Mouse (Mus musculus) neural tube, embryonic 15.5 days (tissue): ENCODE measurements around the gene Gtf2a2. TPM values are rescaled to one million over a fixed set of nuclear protein-coding genes. Genes with fewer than 3 reads are reported as not detected.

Experiments used
- ATAC-seq: fragments of 200-750 bp; cut with Nextera tagmentation; 2 replicates; pipeline ENCODE4 v1.8.0; 2017; ENCODE audit warnings: mild to moderate bottlenecking, moderate TSS enrichment, moderate library complexity; ENCODE audit not compliant: low FRiP score
- H3K27ac ChIP-seq: fragments of 300-500 bp; sonication (generic); replicated peaks from 2 replicates; pipeline ENCODE4 v1.5.1; 2015; ENCODE audit warnings: mild to moderate bottlenecking, inconsistent platforms
- H3K27me3 ChIP-seq: fragments of 300-500 bp; sonication (generic); replicated peaks from 2 replicates; pipeline ENCODE4 v1.6.1; 2015; ENCODE audit warnings: inconsistent platforms
- H3K36me3 ChIP-seq: fragments of 300-500 bp; sonication (generic); 2 replicates; pipeline ENCODE4 v1.6.1; 2015; ENCODE audit warnings: inconsistent platforms
- H3K4me1 ChIP-seq: fragments of 300-500 bp; sonication (generic); 2 replicates; pipeline ENCODE4 v1.6.1; 2015; ENCODE audit warnings: inconsistent platforms
- H3K4me2 ChIP-seq: fragments of 300-500 bp; sonication (generic); 2 replicates; pipeline ENCODE4 v1.6.1; 2015; ENCODE audit warnings: inconsistent platforms, mild to moderate bottlenecking, moderate library complexity
- H3K4me3 ChIP-seq: fragments of 300-500 bp; sonication (generic); replicated peaks from 2 replicates; pipeline ENCODE4 v1.5.1; 2015; ENCODE audit warnings: mild to moderate bottlenecking, inconsistent platforms
- H3K9ac ChIP-seq: fragments of 300-500 bp; sonication (generic); replicated peaks from 2 replicates; pipeline ENCODE4 v1.6.1; 2015; ENCODE audit warnings: mild to moderate bottlenecking, inconsistent platforms
- H3K9me3 ChIP-seq: fragments of 300-500 bp; sonication (generic); replicated peaks from 2 replicates; pipeline ENCODE4 v1.6.1; 2016; ENCODE audit warnings: inconsistent platforms
- WGBS: fragments of 180-500 bp; shearing (Covaris S2); methylation state at CpG from one replicate; pipeline ENCODE4 v1.1.7; 2015; ENCODE audit warnings: mixed read lengths; 5-methylcytosine and 5-hydroxymethylcytosine counted together
- polyA plus RNA-seq: library from polyadenylated mRNA; unstranded; fragments of >200 nt; fragmentation: Nextera tagmentation; extraction: Ambion mirVana; gene quantifications from 2 replicates; pipeline ENCODE4 v1.2.1, GENCODE M21; 2015

Gene Gtf2a2
- polyA plus RNA-seq, 1 experiment from 2014 or later = 218 TPM

DNA sequence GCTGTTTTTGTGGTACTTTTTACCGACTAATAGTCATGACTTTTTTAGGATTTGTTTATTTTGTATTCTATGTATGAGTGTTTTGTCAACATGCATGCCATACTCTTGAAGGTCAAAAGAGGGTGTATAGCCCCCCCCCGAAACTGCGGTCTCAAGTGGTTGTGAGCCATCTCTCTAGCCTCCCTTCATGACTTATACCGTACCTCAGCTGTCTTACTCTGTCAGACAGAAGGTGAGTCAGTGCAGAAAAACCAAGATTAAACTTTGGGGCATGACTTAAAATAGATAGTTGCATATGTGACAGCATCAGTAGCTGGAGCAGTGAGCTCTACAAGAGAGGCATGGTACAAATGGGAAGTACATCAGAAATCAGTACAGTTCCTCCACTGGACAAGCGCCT, 17.8 kb upstream of the Gtf2a2 start:
- Histone ChIP-seq H3K4me3 (no peak overlapping the region), H3K9ac (no peak overlapping the region), H3K36me3 (peaks cover 39% of the 10 kb centered on the region), H3K27ac (no peak overlapping the region), H3K4me2 (no peak overlapping the region), H3K4me1 (peaks cover 39% of the 10 kb centered on the region), H3K27me3 (no peaks in the 10 kb centered on the region), H3K9me3 (no peaks in the 10 kb centered on the region)
- WGBS = 95% methylated on average over 5 of the region's 5 CpGs
- ATAC-seq = no peak

DNA sequence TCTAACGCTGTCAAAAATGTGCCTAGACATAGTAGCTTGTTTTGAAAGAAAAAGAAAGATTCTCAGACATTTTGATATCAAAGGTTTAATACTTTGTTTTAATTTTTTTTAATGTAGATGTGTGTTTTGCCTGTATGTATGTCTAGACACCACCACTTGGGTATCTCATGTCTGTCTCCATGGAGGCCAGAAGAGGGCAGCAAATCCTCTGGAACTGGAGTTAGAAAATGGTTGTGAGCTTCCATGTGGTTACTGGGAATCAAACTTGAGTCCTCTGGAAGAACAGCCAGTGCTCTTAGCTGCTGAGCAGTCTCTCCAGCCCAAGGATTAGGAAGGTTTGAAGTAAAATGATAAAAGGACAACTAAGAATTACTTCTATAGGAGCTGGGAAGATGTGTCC, 13.0 kb upstream of the Gtf2a2 start:
- H3K4me2 ChIP-seq = no peak overlapping the region
- no peaks in the 10 kb centered on the region for H3K27me3 ChIP-seq
- peaks cover 5% of the 10 kb centered on the region; the same call in 1 of the 2 replicates for H3K4me1 ChIP-seq
- no peaks in the 10 kb centered on the region for H3K9me3 ChIP-seq
- H3K9ac ChIP-seq = no peak overlapping the region
- no peak for ATAC-seq
- WGBS = 82% methylated on average over 1 of the region's 1 CpGs
- no peak overlapping the region for H3K4me3 ChIP-seq
- no peak overlapping the region for H3K27ac ChIP-seq
- peaks cover 74% of the 10 kb centered on the region for H3K36me3 ChIP-seq

DNA sequence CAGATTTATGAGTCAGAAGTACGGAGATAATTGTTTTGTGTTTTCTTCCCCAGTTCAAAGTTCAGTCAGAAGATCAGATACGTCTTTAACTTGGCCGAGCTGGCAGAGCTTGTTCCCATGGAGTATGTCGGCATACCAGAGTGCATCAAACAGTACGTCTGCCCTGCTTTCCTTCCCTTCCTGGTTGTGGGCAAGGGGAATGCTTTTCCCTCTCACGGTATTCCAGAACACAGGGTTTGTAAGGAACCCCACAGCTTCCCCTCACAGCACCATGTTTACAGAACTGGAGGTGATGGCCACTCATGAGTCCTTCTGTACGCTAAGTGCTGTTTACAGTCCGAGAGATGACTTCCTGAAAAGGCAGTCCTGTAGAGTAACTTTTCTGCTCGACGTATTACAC, 8.8 kb upstream of the Gtf2a2 start:
- no peak for ATAC-seq
- peaks cover 69% of the 10 kb centered on the region for H3K36me3 ChIP-seq
- WGBS = 92% methylated on average over 10 of the region's 10 CpGs

DNA sequence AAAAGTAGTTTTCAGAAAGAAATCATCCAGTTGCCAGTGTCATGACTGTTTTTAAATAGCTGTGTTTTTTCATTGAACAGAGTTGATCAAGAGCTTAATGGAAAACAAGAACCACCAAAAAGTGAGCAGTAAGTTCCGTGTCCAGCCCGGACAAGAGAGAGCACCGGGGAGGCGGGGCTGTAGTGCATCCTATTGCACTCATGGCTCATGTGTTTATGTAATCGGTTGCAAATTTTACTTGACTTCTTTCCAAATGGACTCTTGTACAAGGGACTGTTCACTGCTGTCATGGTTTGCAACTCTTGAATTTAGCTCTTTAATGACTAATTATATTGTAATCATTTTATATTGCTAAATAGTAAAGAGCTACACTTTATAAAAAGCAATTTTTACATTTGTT, 5.4 kb upstream of the Gtf2a2 start:
- peaks cover 3% of the 10 kb centered on the region for H3K4me1 ChIP-seq
- H3K9me3 ChIP-seq = no peaks in the 10 kb centered on the region
- no peak for ATAC-seq
- H3K9ac ChIP-seq = no peak overlapping the region
- H3K27me3 ChIP-seq = no peaks in the 10 kb centered on the region
- H3K4me2 ChIP-seq = no peak overlapping the region
- no peak overlapping the region for H3K4me3 ChIP-seq
- H3K27ac ChIP-seq = no peak overlapping the region
- H3K36me3 ChIP-seq = peaks cover 55% of the 10 kb centered on the region
- WGBS = 93% methylated on average over 5 of the region's 5 CpGs

More for the DNA sequence above, 8.8 kb upstream of the Gtf2a2 start:
- H3K4me2 ChIP-seq = no peak overlapping the region
- H3K9ac ChIP-seq = no peak overlapping the region
- no peaks in the 10 kb centered on the region for H3K27me3 ChIP-seq
- no peaks in the 10 kb centered on the region for H3K4me1 ChIP-seq
- no peaks in the 10 kb centered on the region for H3K9me3 ChIP-seq
- no peak overlapping the region for H3K27ac ChIP-seq
- no peak overlapping the region for H3K4me3 ChIP-seq

DNA sequence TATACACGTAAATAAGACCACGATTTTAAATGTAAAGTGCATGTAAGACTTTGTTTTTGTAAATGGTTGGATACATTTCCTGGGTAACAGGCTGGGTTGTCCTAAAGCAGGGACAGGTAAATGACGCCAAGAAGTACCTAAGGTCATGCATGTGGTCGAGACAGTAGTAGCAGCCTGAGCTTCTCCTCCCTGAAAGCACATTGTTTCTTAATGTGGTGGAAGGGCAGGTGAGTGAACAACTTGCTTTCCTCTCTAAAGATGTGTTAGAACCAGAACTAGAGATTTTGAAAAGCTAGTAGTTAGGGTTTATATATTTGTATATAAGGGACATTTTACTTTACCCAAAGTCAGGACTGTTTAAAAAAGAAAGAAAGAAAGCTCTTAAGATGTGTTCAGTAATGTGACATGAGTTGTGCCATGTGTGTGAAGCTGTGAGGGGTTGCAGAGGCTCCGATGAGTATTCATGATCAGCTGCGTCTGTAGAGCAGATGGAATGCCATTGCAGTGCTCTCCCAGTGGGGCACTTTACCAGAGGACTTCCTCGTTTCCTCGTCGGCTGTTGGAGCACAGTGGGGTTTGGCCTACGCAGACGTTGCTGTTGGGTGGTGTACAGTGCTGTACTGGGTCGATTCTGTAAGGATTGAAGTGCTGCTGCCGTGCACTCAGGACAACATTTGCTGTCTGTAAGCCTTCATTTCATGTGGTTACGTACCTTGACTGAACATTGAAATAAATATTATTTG, 4.7 kb upstream of the Gtf2a2 start:
- no peak for ATAC-seq
- Histone ChIP-seq H3K4me3 (no peak overlapping the region), H3K36me3 (peaks cover 48% of the 10 kb centered on the region), H3K4me1 (peaks cover 4% of the 10 kb centered on the region), H3K9ac (no peak overlapping the region), H3K27ac (no peak overlapping the region), H3K4me2 (no peak overlapping the region), H3K9me3 (no peaks in the 10 kb centered on the region), H3K27me3 (no peaks in the 10 kb centered on the region)
- WGBS = 70% methylated on average over 14 of the region's 14 CpGs

DNA sequence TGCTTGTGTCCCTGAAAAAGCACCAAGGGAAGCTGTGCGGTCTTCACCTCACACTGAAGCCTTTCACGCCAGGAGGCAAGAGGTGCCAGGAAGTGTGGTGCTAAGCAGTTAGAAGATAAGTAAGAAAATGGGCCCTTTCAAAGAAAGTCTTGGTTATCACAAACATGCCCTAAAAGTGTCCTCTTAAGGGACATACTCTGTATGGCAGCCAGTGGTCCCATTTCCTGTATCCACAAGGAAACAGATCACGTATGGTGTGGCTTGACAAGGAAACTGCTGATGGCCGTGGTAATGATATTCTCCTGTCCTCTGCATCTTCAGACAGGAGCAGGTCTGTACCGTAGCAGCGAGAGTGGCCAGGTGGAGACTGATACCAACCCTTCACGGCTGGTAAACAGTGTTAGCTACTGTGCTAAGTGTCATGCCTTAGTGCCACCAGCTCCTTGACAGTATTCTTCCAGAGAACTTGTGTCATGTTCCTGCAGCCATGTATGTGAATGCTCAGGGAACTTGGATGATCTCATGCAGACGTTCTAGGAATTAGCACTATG, 2.5 kb upstream of the Gtf2a2 start:
- H3K4me3 ChIP-seq = no peak overlapping the region
- no peak overlapping the region for H3K9ac ChIP-seq
- H3K4me2 ChIP-seq = no peak overlapping the region
- H3K27ac ChIP-seq = no peak overlapping the region
- 91% methylated on average over 8 of the region's 8 CpGs for WGBS
- peaks cover 34% of the 10 kb centered on the region for H3K36me3 ChIP-seq
- H3K27me3 ChIP-seq = no peaks in the 10 kb centered on the region
- no peaks in the 10 kb centered on the region for H3K9me3 ChIP-seq
- peaks cover 20% of the 10 kb centered on the region for H3K4me1 ChIP-seq
- ATAC-seq = no peak

DNA sequence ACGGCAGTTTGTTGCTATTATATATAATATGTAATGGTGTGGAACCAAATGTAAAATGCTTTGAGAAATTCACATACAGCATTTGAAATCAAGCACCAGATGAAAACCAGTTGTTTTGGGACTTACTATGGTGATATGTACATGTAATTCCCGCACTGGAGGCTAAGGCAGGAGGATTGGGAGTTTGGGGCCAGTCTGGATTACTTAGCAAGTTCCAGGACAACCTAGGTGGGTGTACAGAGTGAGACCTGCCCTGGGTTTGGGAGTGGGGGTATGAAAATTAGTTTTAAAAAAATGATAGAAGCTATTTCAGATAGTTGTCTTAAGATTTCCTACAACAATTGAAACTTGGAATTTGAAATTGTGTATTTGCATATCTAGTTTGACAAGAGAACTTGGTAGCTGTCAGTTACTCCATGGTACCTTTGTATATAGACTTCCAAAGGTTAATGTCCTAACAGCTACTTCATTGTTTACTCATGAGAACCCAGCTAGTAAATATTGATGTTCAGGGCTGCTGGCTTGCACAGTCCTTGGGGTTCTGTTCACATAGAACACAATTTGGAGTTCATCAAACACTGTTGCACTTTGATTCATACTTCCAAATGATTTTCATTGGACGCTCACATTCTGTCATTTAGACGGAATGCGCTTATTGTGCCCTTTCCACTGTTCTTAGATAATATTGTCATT, 1.4 kb upstream of the Gtf2a2 start:
- Histone ChIP-seq H3K9ac (no peak overlapping the region), H3K4me3 (no peak overlapping the region), H3K9me3 (no peaks in the 10 kb centered on the region), H3K27me3 (no peaks in the 10 kb centered on the region), H3K4me2 (no peak overlapping the region), H3K27ac (no peak overlapping the region), H3K36me3 (peaks cover 31% of the 10 kb centered on the region), H3K4me1 (peaks cover 20% of the 10 kb centered on the region)
- no peak for ATAC-seq
- 93% methylated on average over 5 of the region's 5 CpGs for WGBS

DNA sequence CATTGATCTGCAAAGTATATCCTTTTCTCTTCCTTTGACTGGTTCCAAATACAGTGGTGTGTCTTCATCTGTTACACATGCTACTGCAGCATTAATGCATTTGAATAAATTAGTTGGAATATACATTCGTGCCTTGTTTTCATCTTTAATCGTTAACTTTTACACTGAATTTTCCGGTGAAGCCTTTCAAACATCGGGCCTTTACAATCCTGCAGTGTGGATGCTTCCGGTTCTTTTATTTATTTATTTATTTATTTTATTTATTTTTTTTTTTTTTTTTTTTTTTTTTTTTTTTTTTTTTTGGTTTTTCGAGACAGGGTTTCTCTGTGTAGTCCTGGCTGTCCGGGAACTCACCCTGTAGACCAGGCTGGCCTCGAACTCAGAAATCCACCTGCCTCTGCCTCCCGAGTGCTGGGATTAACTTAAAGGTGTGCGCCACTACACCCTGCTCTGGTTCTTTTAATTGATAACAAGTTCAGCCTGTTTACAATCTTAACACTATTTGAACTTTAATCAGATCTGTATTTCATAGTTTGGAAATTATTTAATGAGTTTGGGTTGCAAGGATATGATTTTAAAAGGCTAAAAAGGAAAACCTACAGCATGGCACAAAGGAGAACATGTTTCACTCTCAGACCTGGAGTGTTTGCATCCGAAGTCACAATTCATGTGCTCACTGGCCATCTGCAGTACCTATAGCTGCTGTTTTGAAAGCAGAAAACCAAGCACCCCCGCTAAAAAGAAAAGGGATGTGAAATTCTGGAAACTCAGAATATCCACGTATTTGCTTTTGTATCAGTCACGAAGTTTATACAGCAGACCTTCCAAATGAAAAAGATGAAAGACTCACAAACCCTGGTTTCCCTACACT, 578 bp upstream of the Gtf2a2 start:
- peak; percentile 39 for ATAC-seq
- Histone ChIP-seq H3K4me2 (peak overlapping the region; percentile 61), H3K4me3 (peak overlapping the region; percentile 80), H3K9ac (peak overlapping the region; percentile 87), H3K36me3 (peaks cover 31% of the 10 kb centered on the region), H3K27me3 (no peaks in the 10 kb centered on the region), H3K27ac (peak overlapping the region; percentile 94), H3K4me1 (peaks cover 20% of the 10 kb centered on the region), H3K9me3 (no peaks in the 10 kb centered on the region)
- WGBS = 64% methylated on average over 13 of the region's 14 CpGs

DNA sequence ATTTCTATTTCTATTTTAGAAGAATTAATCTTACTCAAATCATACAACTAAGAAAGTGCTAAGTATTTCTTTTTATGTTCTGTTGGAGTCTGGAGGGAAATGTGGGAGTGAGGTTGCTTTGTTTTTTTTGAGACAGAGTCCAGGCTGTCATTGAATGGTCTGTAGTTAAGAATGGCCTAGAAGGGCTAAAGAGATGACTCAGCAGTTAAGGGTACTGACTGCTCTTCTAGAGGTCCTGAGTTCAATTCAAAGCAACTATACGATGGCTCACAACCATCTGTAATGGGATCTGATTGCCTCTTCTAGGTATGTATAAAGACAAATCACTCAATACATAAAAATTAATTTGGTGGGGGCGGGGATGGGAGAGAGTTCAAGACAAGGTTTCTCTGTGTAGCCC, 3.3 kb downstream of the Gtf2a2 start:
- H3K4me1 ChIP-seq = peaks cover 20% of the 10 kb centered on the region
- H3K27me3 ChIP-seq = no peaks in the 10 kb centered on the region
- H3K9me3 ChIP-seq = no peaks in the 10 kb centered on the region
- WGBS = 98% methylated on average over 2 of the region's 2 CpGs
- no peak overlapping the region for H3K4me3 ChIP-seq
- H3K27ac ChIP-seq = no peak overlapping the region
- no peak for ATAC-seq
- 0 out of 2 replicates have a peak, but pooled peaks cover 8% of the 10 kb centered on the region for H3K36me3 ChIP-seq
- no peak overlapping the region for H3K4me2 ChIP-seq
- H3K9ac ChIP-seq = no peak overlapping the region

DNA sequence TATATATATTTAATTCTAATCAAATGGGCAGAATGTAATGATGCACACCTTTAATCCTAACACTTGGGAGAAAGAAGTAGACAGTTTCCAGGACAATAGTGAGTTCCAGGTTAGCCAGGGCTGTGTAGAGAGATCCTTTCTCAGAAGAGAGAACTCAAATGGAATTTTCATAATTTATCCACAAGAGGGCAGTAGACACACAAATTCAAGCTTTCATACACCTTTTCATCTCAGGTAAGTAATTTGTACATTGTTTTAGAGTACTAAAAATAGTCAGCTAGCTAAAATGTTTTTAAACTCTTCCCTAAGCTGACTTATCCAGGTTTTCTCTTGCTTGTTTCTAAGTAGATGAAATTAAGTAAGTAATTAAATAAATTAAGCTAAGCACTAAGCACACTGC, 6.5 kb downstream of the Gtf2a2 start:
- Histone ChIP-seq H3K4me1 (peaks cover 6% of the 10 kb centered on the region), H3K9me3 (no peaks in the 10 kb centered on the region), H3K4me3 (no peak overlapping the region), H3K4me2 (no peak overlapping the region), H3K27ac (no peak overlapping the region), H3K36me3 (peaks cover 14% of the 10 kb centered on the region; the same call in 1 of the 2 replicates), H3K27me3 (no peaks in the 10 kb centered on the region), H3K9ac (no peak overlapping the region)
- ATAC-seq = no peak

DNA sequence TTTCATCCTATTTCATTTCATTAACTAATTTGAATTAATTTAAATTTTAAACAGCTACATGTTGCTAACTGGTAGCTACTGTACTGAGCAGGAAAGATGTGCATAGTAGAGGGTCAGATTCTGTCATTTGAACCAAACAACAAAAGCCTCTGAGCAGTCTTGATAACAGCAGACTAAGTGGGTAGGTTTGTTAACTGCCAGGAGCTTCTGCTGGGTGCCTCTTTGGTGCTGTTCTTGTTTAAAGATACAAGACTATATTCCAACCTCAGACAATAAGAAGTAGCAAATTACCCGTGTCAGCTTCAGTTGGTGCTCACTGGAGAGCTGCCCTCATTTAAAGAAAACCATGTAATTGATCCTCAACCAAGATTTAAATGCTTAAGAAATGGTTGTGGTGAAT, 9.3 kb downstream of the Gtf2a2 start:
- Histone ChIP-seq H3K27ac (no peak overlapping the region), H3K36me3 (peaks cover 14% of the 10 kb centered on the region; the same call in 1 of the 2 replicates), H3K27me3 (no peaks in the 10 kb centered on the region), H3K9ac (no peak overlapping the region), H3K9me3 (no peaks in the 10 kb centered on the region), H3K4me2 (no peak overlapping the region), H3K4me1 (no peaks in the 10 kb centered on the region), H3K4me3 (no peak overlapping the region)
- 63% methylated on average over 1 of the region's 1 CpGs for WGBS
- no peak for ATAC-seq
